Mouse (Mus musculus): ENCODE measurements around the gene Nptn. TPM values are rescaled to one million over a fixed set of nuclear protein-coding genes. Genes with fewer than 3 reads are reported as not detected.
A peak's percentile ranks its signal among the peaks of the same experiment; 100 is the strongest.

Gene Nptn
- polyA plus RNA-seq, 1 experiment, result 465 TPM

DNA sequence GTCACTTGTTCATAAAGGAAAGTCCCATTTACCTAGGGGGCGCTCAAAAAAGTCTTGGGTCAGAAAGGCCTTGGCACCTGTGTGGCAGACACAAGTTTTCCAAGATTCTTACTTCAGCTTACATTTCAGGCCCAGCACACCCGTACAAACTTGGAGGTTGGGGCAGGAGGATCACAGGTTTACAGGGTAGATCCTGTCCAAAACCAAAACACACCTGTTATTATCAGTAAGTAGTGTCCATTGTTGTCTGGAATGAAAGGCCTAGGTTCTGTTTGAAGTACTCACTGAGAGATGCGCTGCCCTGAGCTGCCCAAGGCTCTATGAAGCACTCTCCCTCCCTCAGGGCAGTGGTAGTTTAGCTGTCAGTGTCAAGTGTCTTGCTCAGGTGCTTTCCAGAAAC lies 77.3 kb downstream of the Nptn start:
- H3K4me1 ChIP-seq (ENCODE audit: control insufficient read depth, insufficient read depth, low read length), result no peaks in the 10 kb centered on the region; the same call in none of the 2 replicates
- no peak for DNase-seq
- H3K4me3 ChIP-seq (replicated peaks; ENCODE audit: extremely low read depth, low read depth, low read length), result no peak overlapping the region
- 92% methylated on average over 3 of the region's 3 CpGs for WGBS
- TF ChIP-seq POLR2A (IDR thresholded peaks at IDR 0.05; ENCODE audit: borderline replicate concordance, extremely low read depth, low read depth, low read length) (no peak), CTCF (IDR thresholded peaks at IDR 0.05; ENCODE audit: insufficient read depth, low read length) (no peak)

DNA sequence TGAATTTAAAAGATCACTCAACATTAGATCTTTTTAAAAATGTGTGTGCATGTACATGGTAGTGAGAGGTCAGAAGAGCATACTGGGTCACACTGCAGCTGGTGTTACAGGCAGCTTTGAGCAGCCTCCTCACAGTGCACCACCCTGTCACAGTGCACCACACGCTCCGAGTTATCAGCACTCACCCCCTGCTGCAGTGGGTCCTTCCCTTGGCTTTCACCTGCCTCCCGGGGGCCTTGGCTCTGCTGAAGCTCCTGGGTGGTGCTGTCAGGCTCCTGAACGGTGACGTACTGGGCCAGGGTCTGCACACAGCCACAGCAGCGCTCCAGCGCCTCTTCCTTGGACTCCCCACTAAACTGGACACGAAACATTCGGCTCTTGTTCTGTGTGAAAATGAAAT lies 77.9 kb downstream of the Nptn start:
- no peaks in the 10 kb centered on the region; the same call in none of the 2 replicates for H3K4me1 ChIP-seq (ENCODE audit: control insufficient read depth, insufficient read depth, low read length)
- WGBS, result 82% methylated on average over 9 of the region's 9 CpGs
- TF ChIP-seq CTCF (IDR thresholded peaks at IDR 0.05; ENCODE audit: insufficient read depth, low read length), result no peak
- TF ChIP-seq POLR2A (IDR thresholded peaks at IDR 0.05; ENCODE audit: borderline replicate concordance, extremely low read depth, low read depth, low read length), result no peak
- no peak for DNase-seq
- no peak overlapping the region for H3K4me3 ChIP-seq (replicated peaks; ENCODE audit: extremely low read depth, low read depth, low read length)

- H3K4me3 ChIP-seq (replicated peaks; ENCODE audit: extremely low read depth, low read depth, low read length), result no peak overlapping the region
- H3K4me1 ChIP-seq (ENCODE audit: control insufficient read depth, insufficient read depth, low read length), result no peaks in the 10 kb centered on the region; the same call in none of the 2 replicates
- WGBS, result 79% methylated on average over 3 of the region's 3 CpGs
- no peak for DNase-seq
- TF ChIP-seq CTCF (IDR thresholded peaks at IDR 0.05; ENCODE audit: insufficient read depth, low read length) (no peak), POLR2A (IDR thresholded peaks at IDR 0.05; ENCODE audit: borderline replicate concordance, extremely low read depth, low read depth, low read length) (no peak)
These were observed 78.6 kb downstream of the Nptn start for GRCm38 (mm10) chr9:58660673-58661072.

DNA sequence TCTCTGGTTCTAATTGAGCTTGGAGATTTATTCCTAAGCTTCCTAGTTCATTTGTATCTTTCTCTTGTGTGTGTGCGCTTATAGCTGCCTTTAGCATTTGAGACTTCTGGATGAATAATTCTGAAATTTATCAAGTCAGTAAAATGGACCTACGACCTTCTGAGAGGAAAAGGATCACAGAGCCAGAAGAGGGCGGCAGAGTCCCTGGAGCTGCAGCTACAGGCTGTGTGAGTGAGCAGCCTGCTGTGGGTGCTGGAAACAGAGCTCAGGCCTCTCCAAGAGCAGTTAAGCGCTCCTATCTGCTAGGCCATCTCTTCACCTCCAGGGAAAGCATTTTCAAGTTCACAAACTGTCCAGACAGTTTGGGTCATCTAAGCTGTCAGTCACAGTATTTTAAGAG lies 80.0 kb downstream of the Nptn start:
- Histone ChIP-seq H3K4me3 (replicated peaks; ENCODE audit: extremely low read depth, low read depth, low read length) (no peak overlapping the region), H3K4me1 (ENCODE audit: control insufficient read depth, insufficient read depth, low read length) (no peaks in the 10 kb centered on the region; the same call in none of the 2 replicates)
- TF ChIP-seq POLR2A (IDR thresholded peaks at IDR 0.05; ENCODE audit: borderline replicate concordance, extremely low read depth, low read depth, low read length), result no peak
- TF ChIP-seq CTCF (IDR thresholded peaks at IDR 0.05; ENCODE audit: insufficient read depth, low read length), result 0 out of 2 replicates have a peak, but pooled peaks have one; percentile 10
- WGBS, result 96% methylated on average over 4 of the region's 4 CpGs
- DNase-seq, result no peak

GRCm38 (mm10) chr9:58662791-58663190 lies 80.8 kb downstream of the Nptn start:
- DNase-seq, result no peak
- Histone ChIP-seq H3K4me1 (ENCODE audit: control insufficient read depth, insufficient read depth, low read length) (no peaks in the 10 kb centered on the region; the same call in none of the 2 replicates), H3K4me3 (replicated peaks; ENCODE audit: extremely low read depth, low read depth, low read length) (no peak overlapping the region)
- TF ChIP-seq CTCF (IDR thresholded peaks at IDR 0.05; ENCODE audit: insufficient read depth, low read length) (no peak), POLR2A (IDR thresholded peaks at IDR 0.05; ENCODE audit: borderline replicate concordance, extremely low read depth, low read depth, low read length) (no peak)
- WGBS, result 85% methylated on average over 3 of the region's 3 CpGs

GRCm38 (mm10) chr9:58665492-58665891 lies 83.5 kb downstream of the Nptn start:
- no peak for DNase-seq
- 78% methylated on average over 9 of the region's 9 CpGs for WGBS
- Histone ChIP-seq H3K4me3 (replicated peaks; ENCODE audit: extremely low read depth, low read depth, low read length) (no peak overlapping the region), H3K4me1 (ENCODE audit: control insufficient read depth, insufficient read depth, low read length) (no peaks in the 10 kb centered on the region)
- TF ChIP-seq CTCF (IDR thresholded peaks at IDR 0.05; ENCODE audit: insufficient read depth, low read length) (no peak), POLR2A (IDR thresholded peaks at IDR 0.05; ENCODE audit: borderline replicate concordance, extremely low read depth, low read depth, low read length) (no peak)

DNA sequence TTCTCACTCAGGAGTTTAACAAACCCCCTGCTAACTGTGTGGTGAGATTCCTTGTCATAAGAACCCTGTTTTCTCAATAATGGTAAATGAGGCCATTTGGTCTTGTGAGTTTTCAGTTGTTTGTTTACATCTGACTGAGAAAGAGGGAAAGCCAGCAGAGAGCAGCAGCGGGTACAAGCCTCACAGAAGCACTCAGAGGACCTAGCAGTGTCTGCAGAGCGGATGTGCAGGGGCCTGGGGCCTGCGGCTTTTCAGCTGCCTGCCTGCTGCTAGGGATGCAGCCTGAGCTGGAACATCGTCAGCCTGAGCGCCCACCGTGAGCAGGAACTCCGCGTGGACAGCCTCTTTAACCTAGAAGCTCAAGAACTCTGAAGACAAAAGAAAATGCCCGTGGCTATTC lies 84.2 kb downstream of the Nptn start:
- no peak for DNase-seq
- Histone ChIP-seq H3K4me1 (ENCODE audit: control insufficient read depth, insufficient read depth, low read length) (no peaks in the 10 kb centered on the region), H3K4me3 (replicated peaks; ENCODE audit: extremely low read depth, low read depth, low read length) (no peak overlapping the region)
- no peak for TF ChIP-seq CTCF (IDR thresholded peaks at IDR 0.05; ENCODE audit: insufficient read depth, low read length)
- WGBS, result 73% methylated on average over 9 of the region's 9 CpGs

DNA sequence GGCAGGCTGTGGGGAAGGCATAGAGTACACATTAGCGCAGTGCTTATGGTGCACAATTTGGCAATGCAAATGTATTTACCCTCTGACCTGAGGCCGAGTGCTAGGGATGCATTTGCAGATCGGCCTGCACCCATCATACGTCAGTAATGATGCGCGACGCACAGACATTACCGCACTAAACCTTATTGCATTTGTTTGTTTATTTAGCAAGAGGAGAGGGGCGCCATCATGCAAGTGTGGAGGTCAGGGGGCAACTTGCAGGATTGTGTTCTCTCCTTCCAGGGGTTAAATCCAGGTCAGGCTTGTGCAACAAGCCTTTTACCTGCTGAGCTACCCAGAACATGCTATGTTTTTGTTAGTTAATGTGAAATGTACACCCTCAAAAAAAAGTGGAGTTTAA lies 85.2 kb downstream of the Nptn start:
- Histone ChIP-seq H3K4me3 (replicated peaks; ENCODE audit: extremely low read depth, low read depth, low read length) (no peak overlapping the region), H3K4me1 (ENCODE audit: control insufficient read depth, insufficient read depth, low read length) (no peaks in the 10 kb centered on the region)
- 71% methylated on average over 9 of the region's 9 CpGs for WGBS
- TF ChIP-seq POLR2A (IDR thresholded peaks at IDR 0.05; ENCODE audit: borderline replicate concordance, extremely low read depth, low read depth, low read length), result no peak
- DNase-seq, result no peak

GRCm38 (mm10) chr9:58668171-58668570 lies 86.1 kb downstream of the Nptn start:
- 93% methylated on average over 3 of the region's 3 CpGs for WGBS
- TF ChIP-seq POLR2A (IDR thresholded peaks at IDR 0.05; ENCODE audit: borderline replicate concordance, extremely low read depth, low read depth, low read length), result no peak
- no peak for TF ChIP-seq CTCF (IDR thresholded peaks at IDR 0.05; ENCODE audit: insufficient read depth, low read length)
- Histone ChIP-seq H3K4me1 (ENCODE audit: control insufficient read depth, insufficient read depth, low read length) (no peaks in the 10 kb centered on the region), H3K4me3 (replicated peaks; ENCODE audit: extremely low read depth, low read depth, low read length) (no peak overlapping the region)
- DNase-seq, result no peak

DNA sequence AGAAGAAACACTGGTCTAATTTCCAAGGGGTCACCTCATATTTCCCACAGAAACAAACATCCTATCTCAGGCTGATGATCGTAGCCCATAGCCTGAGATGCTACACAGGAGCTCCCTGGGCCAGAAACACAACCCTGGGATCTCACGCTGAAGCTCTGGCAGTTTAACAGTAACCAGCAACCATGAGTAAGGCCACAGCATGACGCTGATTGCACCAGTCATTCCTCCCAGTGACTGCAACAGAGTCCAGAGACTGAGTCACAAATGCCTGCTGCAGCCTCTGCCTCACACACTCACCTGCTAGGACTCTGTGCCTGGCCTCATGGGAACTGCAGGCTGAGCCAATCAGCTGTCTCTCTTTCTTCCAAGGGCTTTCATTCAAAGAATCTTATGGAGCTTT lies 87.0 kb downstream of the Nptn start:
- H3K4me3 ChIP-seq (replicated peaks; ENCODE audit: extremely low read depth, low read depth, low read length), result no peak overlapping the region
- 71% methylated on average over 3 of the region's 3 CpGs for WGBS
- H3K4me1 ChIP-seq (ENCODE audit: control insufficient read depth, insufficient read depth, low read length), result no peaks in the 10 kb centered on the region
- no peak for TF ChIP-seq CTCF (IDR thresholded peaks at IDR 0.05; ENCODE audit: insufficient read depth, low read length)
- no peak for TF ChIP-seq POLR2A (IDR thresholded peaks at IDR 0.05; ENCODE audit: borderline replicate concordance, extremely low read depth, low read depth, low read length)
- DNase-seq, result no peak
